Comparison of ENCODE assay signal across 9 mouse cellular contexts in the genomic region with DNA sequence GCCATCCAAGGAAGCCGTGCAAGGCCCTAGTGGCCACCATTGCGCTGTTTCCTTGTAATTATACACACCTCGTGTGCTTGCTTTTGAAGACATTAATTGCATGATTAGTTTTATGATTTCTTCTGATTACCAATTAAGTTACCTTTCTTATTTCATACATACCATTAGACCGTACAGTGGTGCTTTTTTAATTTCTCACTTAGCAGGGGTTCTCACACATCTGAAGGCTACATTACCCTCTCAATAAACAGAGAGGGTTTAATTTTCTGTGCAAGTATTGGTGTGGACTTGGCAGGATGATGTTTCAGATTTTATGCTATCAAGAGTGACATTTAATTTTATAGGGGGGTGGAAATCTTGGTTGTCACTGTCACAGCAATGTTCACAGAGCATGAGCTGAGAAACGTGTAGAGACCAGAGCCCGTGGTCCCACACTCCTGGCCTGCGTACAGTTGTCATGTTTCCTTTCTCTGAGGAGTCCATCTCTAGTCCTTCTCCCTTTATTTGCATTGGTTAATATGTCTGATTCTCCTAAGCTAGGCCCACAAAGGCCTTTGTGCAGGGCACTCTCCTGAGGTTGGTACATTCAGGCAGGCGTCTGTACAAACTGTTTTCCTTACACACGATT.
DNase-seq lines count a peak whose midpoint lies in the region; ATAC-seq and TF ChIP-seq lines count a peak whose summit lies in the region.
"Had no signal": no experiment of that assay in that cellular context is flagged by ENCODE, and none has a peak within 500 bp of the region (broad histone marks: within the 10 kb centered on the region; RNA-seq: fewer than 3 reads in every experiment).

No protein-coding gene starts in this region.

- ATAC-seq in kidney, embryonic 15.5 days (replicated peaks; ENCODE audit: low FRiP score), result no peak
- no peak for ATAC-seq in limb, embryonic 14.5 days (ENCODE audit: low FRiP score, low read depth)
- no peak for ATAC-seq in stomach, embryonic 14.5 days (ENCODE audit: insufficient number of reproducible peaks, insufficient read depth, low FRiP score, low read depth)
- ATAC-seq: Patski had no signal

- intact Hi-C loops in heart, adult 2 months (cut with DNase I), result no loop called here

- no peak for DNase-seq in kidney, adult 11 months
- no peak for DNase-seq in hindbrain, embryonic 10.5 days (ENCODE audit: low spot score)
- DNase-seq in limb, embryonic 14.5 days (ENCODE audit: low spot score), result no peak
- DNase-seq in adrenal gland, postnatal 14 days, result no peak
- no peak for DNase-seq in thymus, postnatal 36 days
- no peak for DNase-seq in heart, adult 2 months

- no peaks in the 10 kb centered on the region for H3K36me3 ChIP-seq in kidney, embryonic 15.5 days
- no peaks in the 10 kb centered on the region for H3K36me3 ChIP-seq in hindbrain, embryonic 10.5 days
- no peaks in the 10 kb centered on the region for H3K36me3 ChIP-seq in limb, embryonic 14.5 days (ENCODE audit: control insufficient read depth, insufficient read depth, low read length)
- no peaks in the 10 kb centered on the region for H3K36me3 ChIP-seq in stomach, embryonic 14.5 days (ENCODE audit: control insufficient read depth, insufficient read depth, low read length)
- H3K36me3 ChIP-seq in heart, adult 2 months (ENCODE audit: control insufficient read depth, insufficient read depth, low read length), result no peaks in the 10 kb centered on the region

- no peaks in the 10 kb centered on the region for H3K9me3 ChIP-seq in kidney, embryonic 15.5 days (replicated peaks)
- no peaks in the 10 kb centered on the region for H3K9me3 ChIP-seq in hindbrain, embryonic 10.5 days
- no peaks in the 10 kb centered on the region for H3K9me3 ChIP-seq in limb, embryonic 14.5 days (ENCODE audit: control insufficient read depth, low read length)
- H3K9me3 ChIP-seq in stomach, embryonic 14.5 days (ENCODE audit: control insufficient read depth, low read depth, low read length), result no peaks in the 10 kb centered on the region

- WGBS in kidney, embryonic 15.5 days, result 70% methylated on average over 9 of the region's 9 CpGs
- WGBS in hindbrain, embryonic 10.5 days, result 68% methylated on average over 9 of the region's 9 CpGs
- WGBS in limb, embryonic 14.5 days, result 62% methylated on average over 9 of the region's 9 CpGs
- WGBS in stomach, embryonic 14.5 days, result 69% methylated on average over 9 of the region's 9 CpGs
- WGBS in heart, adult 2 months, result 84% methylated on average over 9 of the region's 9 CpGs

- no peak for TF ChIP-seq EP300 in heart, adult 2 months (IDR thresholded peaks at IDR 0.05; ENCODE audit: insufficient read depth, low read depth, low read length)

- H3K4me3 ChIP-seq in kidney, embryonic 15.5 days (replicated peaks), result no peak overlapping the region
- peak overlapping the region; percentile 36; the same call in 1 of the 2 replicates for H3K4me3 ChIP-seq in hindbrain, embryonic 10.5 days
- H3K4me3 ChIP-seq in limb, embryonic 14.5 days (replicated peaks; ENCODE audit: low read length), result no peak overlapping the region
- H3K4me3 ChIP-seq in stomach, embryonic 14.5 days (ENCODE audit: low read depth, low read length), result no peak overlapping the region
- no peak overlapping the region for H3K4me3 ChIP-seq in heart, adult 2 months

- no peak overlapping the region for H3K9ac ChIP-seq in kidney, embryonic 15.5 days
- H3K9ac ChIP-seq in limb, embryonic 14.5 days (ENCODE audit: low read depth, low read length, severe bottlenecking), result no peak overlapping the region
- H3K9ac ChIP-seq in stomach, embryonic 14.5 days (replicated peaks; ENCODE audit: low read depth, low read length), result no peak overlapping the region
- H3K9ac ChIP-seq in heart, adult 2 months (ENCODE audit: low read depth, low read length), result no peak overlapping the region

- H3K4me2 ChIP-seq in kidney, embryonic 15.5 days, result peak overlapping the region; percentile 44
- H3K4me2 ChIP-seq in limb, embryonic 14.5 days (replicated peaks; ENCODE audit: low read depth, low read length, severe bottlenecking), result peak overlapping the region; percentile 4; the same call in 1 of the 2 replicates
- peak overlapping the region; percentile 31 for H3K4me2 ChIP-seq in stomach, embryonic 14.5 days (replicated peaks; ENCODE audit: low read depth, low read length)

- H3K4me1 ChIP-seq in kidney, embryonic 15.5 days, result peaks cover 6% of the 10 kb centered on the region; the same call in 1 of the 2 replicates
- peaks cover 58% of the 10 kb centered on the region for H3K4me1 ChIP-seq in hindbrain, embryonic 10.5 days (replicated peaks)
- H3K4me1 ChIP-seq in limb, embryonic 14.5 days (ENCODE audit: control insufficient read depth, insufficient read depth, low read length), result no peaks in the 10 kb centered on the region
- H3K4me1 ChIP-seq in stomach, embryonic 14.5 days (ENCODE audit: control insufficient read depth, insufficient read depth, low read length), result no peaks in the 10 kb centered on the region; the same call in 1 of the 2 replicates
- H3K4me1 ChIP-seq in heart, adult 2 months (ENCODE audit: control insufficient read depth, insufficient read depth, low read length), result no peaks in the 10 kb centered on the region

- TF ChIP-seq CTCF in heart, adult 2 months (IDR thresholded peaks at IDR 0.05), result no peak

- no peak overlapping the region for H3K27ac ChIP-seq in kidney, embryonic 15.5 days
- peak overlapping the region; percentile 94 for H3K27ac ChIP-seq in hindbrain, embryonic 10.5 days
- no peak overlapping the region for H3K27ac ChIP-seq in limb, embryonic 14.5 days (replicated peaks; ENCODE audit: low read depth, low read length)
- no peak overlapping the region for H3K27ac ChIP-seq in stomach, embryonic 14.5 days (ENCODE audit: low read length)
- no peak overlapping the region for H3K27ac ChIP-seq in heart, adult 2 months

- H3K79me2 ChIP-seq in heart, adult 2 months (replicated peaks; ENCODE audit: control insufficient read depth, insufficient read depth, low read length), result no peaks in the 10 kb centered on the region

- H3K27me3 ChIP-seq in kidney, embryonic 15.5 days, result no peaks in the 10 kb centered on the region
- H3K27me3 ChIP-seq in hindbrain, embryonic 10.5 days (ENCODE audit: insufficient read depth, poor library complexity, severe bottlenecking), result peaks cover 4% of the 10 kb centered on the region
- no peaks in the 10 kb centered on the region for H3K27me3 ChIP-seq in limb, embryonic 14.5 days (ENCODE audit: control insufficient read depth, insufficient read depth, low read length)
- H3K27me3 ChIP-seq in stomach, embryonic 14.5 days (ENCODE audit: control insufficient read depth, insufficient read depth, low read length), result no peaks in the 10 kb centered on the region
- no peaks in the 10 kb centered on the region for H3K27me3 ChIP-seq in heart, adult 2 months (ENCODE audit: control insufficient read depth, insufficient read depth, low read length)
- H3K27me3 ChIP-seq: Patski had no signal

- TF ChIP-seq POLR2A in limb, embryonic 14.5 days (IDR thresholded peaks at IDR 0.05; ENCODE audit: borderline replicate concordance, extremely low read depth, insufficient read depth, insufficient read length), result no peak
- TF ChIP-seq POLR2A in heart, adult 2 months (IDR thresholded peaks at IDR 0.05; ENCODE audit: insufficient read depth, low read depth, low read length), result no peak
